Mouse (Mus musculus) hindbrain, embryonic 13.5 days (tissue): ENCODE data around the gene Xdh. TPM values are rescaled to one million over a fixed set of nuclear protein-coding genes. Genes with fewer than 3 reads are reported as not detected.

Experiments used
- ATAC-seq: fragments of 200-750 bp; cut with Nextera tagmentation; 2 replicates; pipeline ENCODE4 v1.8.0; 2017; ENCODE audit warnings: moderate TSS enrichment; ENCODE audit not compliant: low FRiP score
- H3K27ac ChIP-seq: fragments of 300-500 bp; sonication (generic); 2 replicates; pipeline ENCODE4 v1.5.1; 2015; ENCODE audit warnings: inconsistent platforms, mild to moderate bottlenecking, moderate library complexity
- H3K27me3 ChIP-seq: fragments of 300-500 bp; sonication (generic); 2 replicates; pipeline ENCODE4 v1.6.1; 2015; ENCODE audit warnings: mild to moderate bottlenecking, inconsistent platforms
- H3K36me3 ChIP-seq: fragments of 300-500 bp; sonication (generic); 2 replicates; pipeline ENCODE4 v1.6.1; 2015; ENCODE audit warnings: mild to moderate bottlenecking, inconsistent platforms
- H3K4me1 ChIP-seq: fragments of 300-500 bp; sonication (generic); replicated peaks from 2 replicates; pipeline ENCODE4 v1.6.1; 2015; ENCODE audit warnings: inconsistent platforms
- H3K4me2 ChIP-seq: fragments of 300-500 bp; sonication (generic); 2 replicates; pipeline ENCODE4 v1.6.1; 2015; ENCODE audit warnings: inconsistent platforms, mild to moderate bottlenecking, moderate library complexity
- H3K4me3 ChIP-seq: fragments of 300-500 bp; sonication (generic); 2 replicates; pipeline ENCODE4 v1.5.1; 2015; ENCODE audit warnings: mild to moderate bottlenecking, inconsistent platforms
- H3K9ac ChIP-seq: fragments of 300-500 bp; sonication (generic); 2 replicates; pipeline ENCODE4 v1.6.1; 2015; ENCODE audit warnings: mild to moderate bottlenecking, inconsistent platforms
- H3K9me3 ChIP-seq: fragments of 300-500 bp; sonication (generic); 2 replicates; pipeline ENCODE4 v1.6.1; 2016; ENCODE audit warnings: inconsistent platforms
- WGBS: fragments of 180-500 bp; shearing (Covaris S2); methylation state at CpG from one replicate; pipeline ENCODE4 v1.1.7; 2015; 5-methylcytosine and 5-hydroxymethylcytosine counted together
- polyA plus RNA-seq: library from polyadenylated mRNA; unstranded; fragments of >200 nt; fragmentation: Nextera tagmentation; extraction: Ambion mirVana; gene quantifications from 2 replicates; pipeline ENCODE4 v1.2.1, GENCODE M21; 2015

Gene Xdh
- polyA plus RNA-seq, 1 experiment from 2014 or later: 0.14 TPM

DNA sequence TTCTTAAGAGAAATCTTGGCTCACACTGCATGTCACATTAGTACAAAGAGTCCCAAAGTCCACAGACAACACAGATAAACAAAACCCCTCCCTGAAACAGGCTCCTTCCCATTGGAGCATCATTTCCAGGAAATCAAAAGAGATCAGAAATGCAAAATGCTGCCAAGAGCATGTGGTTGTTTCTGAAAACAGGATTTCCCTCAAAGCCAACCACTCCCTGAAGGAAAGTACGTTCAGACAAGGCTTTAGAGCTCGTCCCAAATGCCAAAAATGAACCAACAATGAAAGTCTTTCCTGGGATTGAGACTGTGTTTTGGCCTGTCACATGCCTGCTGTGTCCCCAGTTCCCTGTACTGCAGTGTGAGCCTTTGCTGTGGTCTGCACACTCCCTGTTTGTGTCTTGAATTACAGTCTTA, 12.6 kb upstream of the Xdh start:
- Histone ChIP-seq H3K4me1 (no peaks in the 10 kb centered on the region), H3K27me3 (no peaks in the 10 kb centered on the region), H3K36me3 (no peaks in the 10 kb centered on the region), H3K4me3 (no peak overlapping the region), H3K4me2 (no peak overlapping the region), H3K9ac (no peak overlapping the region), H3K9me3 (no peaks in the 10 kb centered on the region), H3K27ac (no peak overlapping the region)
- WGBS: 73% methylated on average over 2 of the region's 2 CpGs
- no peak for ATAC-seq

DNA sequence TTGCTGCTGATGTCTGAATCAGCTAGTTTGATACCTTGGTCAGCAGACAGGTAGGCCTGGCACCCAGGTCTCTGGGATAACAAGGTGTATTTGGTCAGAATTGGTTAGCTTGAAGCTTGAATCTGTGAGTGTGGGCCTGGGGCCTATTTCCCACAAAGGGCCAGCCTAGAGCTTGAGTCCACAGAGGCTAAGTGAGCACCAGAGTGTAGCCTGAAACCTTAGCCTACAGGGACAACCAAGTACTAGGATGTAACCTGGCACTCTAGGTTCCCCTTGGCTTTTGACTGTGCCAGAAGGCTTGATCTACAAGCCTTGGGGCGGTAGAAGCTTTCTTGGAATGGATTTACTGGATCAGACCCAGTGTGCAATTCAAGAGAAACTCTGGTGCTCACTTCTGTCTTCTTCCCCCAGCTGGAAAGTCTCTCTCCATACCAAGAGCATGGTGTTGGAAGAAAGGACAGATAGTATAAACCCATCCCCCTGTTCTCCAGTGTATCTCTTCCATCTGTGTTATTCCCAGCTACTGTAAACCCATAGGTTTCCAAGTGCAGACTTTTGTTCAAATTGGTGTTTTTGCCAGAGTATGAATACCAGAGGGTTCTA, 11.9 kb upstream of the Xdh start:
- Histone ChIP-seq H3K4me1 (no peaks in the 10 kb centered on the region), H3K4me2 (no peak overlapping the region), H3K27ac (no peak overlapping the region), H3K36me3 (no peaks in the 10 kb centered on the region), H3K9me3 (no peaks in the 10 kb centered on the region), H3K9ac (no peak overlapping the region), H3K27me3 (no peaks in the 10 kb centered on the region), H3K4me3 (no peak overlapping the region)
- WGBS: 97% methylated on average over 1 of the region's 1 CpGs
- no peak for ATAC-seq

GRCm38 (mm10) chr17:73960745-73961144, 10.7 kb upstream of the Xdh start:
- H3K27ac ChIP-seq: no peak overlapping the region
- H3K9ac ChIP-seq: no peak overlapping the region
- H3K9me3 ChIP-seq: no peaks in the 10 kb centered on the region
- no peaks in the 10 kb centered on the region for H3K36me3 ChIP-seq
- ATAC-seq: no peak
- no peaks in the 10 kb centered on the region for H3K27me3 ChIP-seq
- H3K4me3 ChIP-seq: no peak overlapping the region
- no peaks in the 10 kb centered on the region for H3K4me1 ChIP-seq
- WGBS: 95% methylated on average over 4 of the region's 4 CpGs
- no peak overlapping the region for H3K4me2 ChIP-seq

- Histone ChIP-seq H3K4me1 (0 out of 2 replicates have a peak, but pooled peaks cover 7% of the 10 kb centered on the region), H3K27ac (no peak overlapping the region), H3K4me3 (no peak overlapping the region), H3K36me3 (no peaks in the 10 kb centered on the region), H3K9me3 (no peaks in the 10 kb centered on the region), H3K27me3 (no peaks in the 10 kb centered on the region), H3K4me2 (no peak overlapping the region), H3K9ac (no peak overlapping the region)
- 88% methylated on average over 4 of the region's 4 CpGs for WGBS
- no peak for ATAC-seq
Observed at GRCm38 (mm10) chr17:73952103-73952521, 2.1 kb upstream of the Xdh start.

DNA sequence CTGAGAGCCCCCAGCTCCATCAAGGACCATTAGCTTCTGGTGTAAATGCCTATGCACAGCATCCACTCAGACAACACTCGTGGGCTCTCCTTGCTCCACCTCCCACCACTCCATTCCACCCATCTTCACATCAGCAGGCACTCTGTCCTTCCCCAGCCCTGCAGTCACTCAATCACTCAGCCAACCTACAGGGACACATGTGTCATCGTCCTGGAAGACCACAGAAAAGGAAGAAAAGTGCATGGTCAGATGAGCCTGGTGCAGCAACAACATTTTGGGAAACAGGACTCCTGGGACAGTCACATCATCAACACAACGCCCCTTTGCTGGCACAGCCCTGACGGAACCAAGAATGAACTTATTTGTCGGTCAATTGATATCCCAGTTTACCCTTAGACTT, 974 bp upstream of the Xdh start:
- H3K27ac ChIP-seq: no peak overlapping the region
- H3K9ac ChIP-seq: no peak overlapping the region
- 0 out of 2 replicates have a peak, but pooled peaks cover 7% of the 10 kb centered on the region for H3K4me1 ChIP-seq
- H3K4me3 ChIP-seq: no peak overlapping the region
- H3K4me2 ChIP-seq: no peak overlapping the region
- WGBS: 84% methylated on average over 5 of the region's 5 CpGs
- ATAC-seq: no peak
- no peaks in the 10 kb centered on the region for H3K36me3 ChIP-seq
- H3K27me3 ChIP-seq: no peaks in the 10 kb centered on the region
- H3K9me3 ChIP-seq: no peaks in the 10 kb centered on the region

DNA sequence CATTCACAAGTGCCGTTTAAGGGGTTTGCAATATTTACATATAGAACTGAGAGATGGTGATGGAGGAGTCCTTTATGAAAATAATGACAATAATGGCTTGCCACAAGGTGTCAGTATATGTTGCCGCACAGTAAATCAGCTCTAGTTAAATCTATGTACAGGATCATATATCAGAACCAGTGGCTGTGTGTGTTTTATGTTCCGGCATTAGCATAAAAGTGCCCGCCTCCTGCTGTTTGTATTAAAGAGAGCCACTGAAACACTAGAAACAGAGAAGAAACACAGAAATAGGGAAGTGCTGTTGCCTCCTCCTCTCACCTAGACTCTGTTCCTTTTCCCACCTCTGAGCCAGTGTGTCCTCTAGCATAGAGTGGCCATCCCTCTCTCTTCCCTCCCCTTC, 498 bp downstream of the Xdh start:
- H3K27ac ChIP-seq: no peak overlapping the region
- no peak overlapping the region for H3K4me3 ChIP-seq
- H3K36me3 ChIP-seq: no peaks in the 10 kb centered on the region
- H3K9ac ChIP-seq: no peak overlapping the region
- ATAC-seq: no peak
- WGBS: 68% methylated on average over 4 of the region's 4 CpGs
- H3K9me3 ChIP-seq: no peaks in the 10 kb centered on the region
- H3K27me3 ChIP-seq: no peaks in the 10 kb centered on the region
- 0 out of 2 replicates have a peak, but pooled peaks cover 7% of the 10 kb centered on the region for H3K4me1 ChIP-seq
- no peak overlapping the region for H3K4me2 ChIP-seq

DNA sequence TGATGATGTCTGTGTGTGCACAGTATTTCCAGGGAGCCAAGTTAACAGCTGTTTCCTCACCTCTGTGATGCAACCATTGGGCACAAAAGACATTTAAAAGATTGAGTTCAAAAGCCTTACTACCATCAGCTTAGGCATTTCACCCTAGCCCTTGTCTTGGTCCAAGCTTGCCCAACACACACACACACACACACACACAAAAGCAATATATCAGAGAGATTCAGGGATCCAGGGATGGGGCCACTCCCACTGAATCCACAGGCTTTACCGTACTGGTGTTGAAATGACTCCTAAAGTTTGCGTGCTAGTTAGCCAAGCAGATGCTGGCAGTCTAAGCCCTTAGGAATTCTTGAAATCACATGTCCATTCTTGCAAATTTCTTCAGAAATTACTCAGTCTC, 1.2 kb downstream of the Xdh start:
- Histone ChIP-seq H3K4me1 (0 out of 2 replicates have a peak, but pooled peaks cover 7% of the 10 kb centered on the region), H3K9me3 (no peaks in the 10 kb centered on the region), H3K4me2 (no peak overlapping the region), H3K4me3 (no peak overlapping the region), H3K27me3 (no peaks in the 10 kb centered on the region), H3K9ac (no peak overlapping the region), H3K27ac (no peak overlapping the region), H3K36me3 (no peaks in the 10 kb centered on the region)
- ATAC-seq: no peak
- 97% methylated on average over 2 of the region's 2 CpGs for WGBS

DNA sequence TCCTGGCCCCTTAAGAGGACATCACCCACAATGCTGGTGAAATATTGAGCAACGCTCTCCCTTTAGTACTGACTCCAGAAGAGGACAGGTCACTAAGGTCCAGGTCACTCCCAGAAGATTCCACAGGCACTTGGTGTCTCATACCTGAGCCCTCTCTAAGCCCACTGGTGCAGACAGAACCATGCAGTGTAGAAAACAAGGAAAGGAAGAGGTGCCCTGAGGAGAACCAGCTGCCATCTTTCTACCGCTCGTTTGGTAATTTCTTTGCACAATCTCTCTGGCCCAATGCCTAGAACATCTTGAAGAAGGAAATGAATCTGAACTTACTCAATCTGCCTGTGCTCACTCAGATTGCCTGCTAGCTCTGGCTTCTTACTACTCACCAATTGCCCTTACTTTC, 2.0 kb downstream of the Xdh start:
- ATAC-seq: no peak
- 91% methylated on average over 3 of the region's 3 CpGs for WGBS
- Histone ChIP-seq H3K4me3 (no peak overlapping the region), H3K27ac (no peak overlapping the region), H3K4me2 (no peak overlapping the region), H3K9ac (no peak overlapping the region), H3K36me3 (no peaks in the 10 kb centered on the region), H3K27me3 (no peaks in the 10 kb centered on the region), H3K9me3 (no peaks in the 10 kb centered on the region), H3K4me1 (0 out of 2 replicates have a peak, but pooled peaks cover 7% of the 10 kb centered on the region)

- H3K4me2 ChIP-seq: no peak overlapping the region
- 82% methylated on average over 5 of the region's 5 CpGs for WGBS
- no peak for ATAC-seq
- no peaks in the 10 kb centered on the region for H3K27me3 ChIP-seq
- no peak overlapping the region for H3K9ac ChIP-seq
- no peaks in the 10 kb centered on the region for H3K9me3 ChIP-seq
- H3K36me3 ChIP-seq: no peaks in the 10 kb centered on the region
- no peak overlapping the region for H3K4me3 ChIP-seq
- H3K27ac ChIP-seq: no peak overlapping the region
- H3K4me1 ChIP-seq: 0 out of 2 replicates have a peak, but pooled peaks cover 7% of the 10 kb centered on the region
Observed at GRCm38 (mm10) chr17:73946856-73947255, 3.1 kb downstream of the Xdh start.

DNA sequence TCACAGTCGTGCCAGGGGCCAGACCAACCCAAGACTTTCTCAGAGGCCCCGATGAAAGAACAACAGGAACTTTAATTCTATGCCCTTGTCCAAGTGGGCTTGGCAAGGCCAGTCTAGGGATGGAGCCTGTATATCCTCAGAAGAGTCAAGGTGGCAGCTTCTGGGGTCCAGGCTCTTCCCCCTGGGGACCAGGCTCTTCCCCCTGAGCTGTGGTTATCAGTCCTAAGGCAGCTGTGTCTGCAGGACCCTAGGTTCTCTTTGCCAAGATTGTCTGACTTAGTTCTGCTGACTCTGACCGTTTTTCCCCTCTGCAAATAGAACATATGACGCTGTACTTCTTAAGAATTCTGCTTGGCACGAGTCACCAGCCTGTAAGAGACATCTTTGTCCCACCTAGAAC, 5.3 kb downstream of the Xdh start:
- no peaks in the 10 kb centered on the region for H3K9me3 ChIP-seq
- no peak overlapping the region for H3K9ac ChIP-seq
- ATAC-seq: no peak
- no peaks in the 10 kb centered on the region for H3K36me3 ChIP-seq
- no peaks in the 10 kb centered on the region for H3K27me3 ChIP-seq
- H3K27ac ChIP-seq: no peak overlapping the region
- no peak overlapping the region for H3K4me2 ChIP-seq
- H3K4me3 ChIP-seq: no peak overlapping the region
- 83% methylated on average over 5 of the region's 5 CpGs for WGBS
- H3K4me1 ChIP-seq: 0 out of 2 replicates have a peak, but pooled peaks cover 2% of the 10 kb centered on the region

DNA sequence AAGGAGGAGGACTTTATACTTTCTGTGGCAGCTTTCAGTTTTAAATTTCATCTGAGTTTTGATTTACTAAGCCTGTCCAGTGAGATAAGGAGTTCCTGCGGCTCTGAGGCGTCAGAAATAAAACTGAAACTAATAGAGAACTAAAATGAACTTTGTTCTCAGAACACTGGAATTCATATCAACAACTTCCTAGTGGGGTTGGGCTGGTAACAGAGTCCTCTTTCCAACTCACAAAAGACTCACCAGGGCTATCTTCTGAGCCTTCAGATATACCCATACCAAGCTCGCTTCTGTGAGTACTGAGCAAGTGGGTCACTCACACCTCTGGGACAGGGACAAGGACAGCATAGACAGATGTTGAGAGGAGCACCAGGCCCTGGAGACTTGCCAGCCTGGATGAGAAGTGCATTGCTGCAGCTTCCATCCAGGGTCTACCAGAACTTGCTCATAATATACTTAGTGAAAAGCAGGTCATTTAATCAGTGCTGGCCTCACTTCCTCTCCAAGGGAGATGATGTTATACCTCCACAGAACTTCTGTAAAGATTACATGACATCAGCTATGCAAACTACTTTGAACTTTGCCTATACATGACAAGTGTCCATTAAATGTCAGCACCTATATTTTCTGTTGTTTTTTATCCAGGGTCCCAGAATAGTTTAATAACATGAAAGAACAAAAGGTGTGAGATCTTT, 7.6 kb downstream of the Xdh start:
- 89% methylated on average over 3 of the region's 3 CpGs for WGBS
- Histone ChIP-seq H3K9ac (no peak overlapping the region), H3K4me3 (no peak overlapping the region), H3K36me3 (no peaks in the 10 kb centered on the region), H3K4me1 (no peaks in the 10 kb centered on the region), H3K4me2 (no peak overlapping the region), H3K27ac (no peak overlapping the region), H3K27me3 (no peaks in the 10 kb centered on the region), H3K9me3 (no peaks in the 10 kb centered on the region)
- no peak for ATAC-seq

DNA sequence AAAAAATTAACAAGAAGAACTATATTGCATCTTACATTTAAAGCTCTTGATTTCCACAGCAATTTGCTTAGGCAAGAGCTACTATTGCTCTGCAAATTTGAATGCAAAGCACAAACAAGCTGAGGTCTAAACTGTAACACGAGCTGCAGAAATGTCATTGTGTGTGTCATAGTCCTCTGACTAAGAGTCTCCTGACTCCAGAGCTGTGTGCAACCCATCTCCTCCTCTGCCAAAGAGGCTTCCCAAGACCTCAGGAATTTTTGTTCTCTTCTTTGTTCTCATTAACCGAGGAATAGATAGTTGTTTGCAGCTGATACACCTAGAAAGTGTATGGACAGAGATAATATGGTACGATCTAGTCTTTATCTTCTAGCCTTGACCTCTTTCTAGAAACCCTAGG, 8.2 kb downstream of the Xdh start:
- H3K4me3 ChIP-seq: no peak overlapping the region
- no peaks in the 10 kb centered on the region for H3K4me1 ChIP-seq
- 81% methylated on average over 3 of the region's 3 CpGs for WGBS
- no peak overlapping the region for H3K9ac ChIP-seq
- no peaks in the 10 kb centered on the region for H3K9me3 ChIP-seq
- H3K27ac ChIP-seq: no peak overlapping the region
- H3K4me2 ChIP-seq: no peak overlapping the region
- H3K36me3 ChIP-seq: no peaks in the 10 kb centered on the region
- H3K27me3 ChIP-seq: no peaks in the 10 kb centered on the region
- no peak for ATAC-seq

DNA sequence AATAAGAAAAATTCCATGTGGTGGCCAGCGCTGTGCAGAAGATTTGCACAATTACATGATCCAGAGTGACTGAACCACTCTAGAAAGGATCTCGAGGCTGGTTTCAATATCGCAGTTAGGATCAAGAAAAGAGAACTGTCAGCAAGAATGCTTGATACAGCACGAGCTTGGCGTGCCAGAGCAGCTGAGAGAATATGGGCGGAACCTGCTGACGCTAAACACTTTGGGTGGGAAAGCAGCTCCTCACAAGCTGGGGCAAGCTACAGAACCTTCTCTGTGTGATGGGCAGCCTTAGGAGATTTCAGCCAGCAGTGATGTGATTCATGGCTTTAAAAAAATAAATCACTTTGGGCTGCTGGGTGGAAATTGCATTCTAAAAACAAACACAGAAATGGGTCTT, 12.9 kb downstream of the Xdh start:
- H3K27ac ChIP-seq: no peak overlapping the region
- ATAC-seq: no peak
- no peaks in the 10 kb centered on the region for H3K4me1 ChIP-seq
- no peaks in the 10 kb centered on the region for H3K27me3 ChIP-seq
- H3K4me2 ChIP-seq: no peak overlapping the region
- no peak overlapping the region for H3K4me3 ChIP-seq
- WGBS: 90% methylated on average over 7 of the region's 7 CpGs
- no peak overlapping the region for H3K9ac ChIP-seq
- H3K36me3 ChIP-seq: no peaks in the 10 kb centered on the region
- no peaks in the 10 kb centered on the region for H3K9me3 ChIP-seq
